Mouse (Mus musculus) G1E (cell line): ENCODE measurements around the gene 6820408C15Rik.

Source experiments
- CTCF ChIP-seq: IDR thresholded peaks from 2 replicates; pipeline ENCODE4 v1.5.1; 2012; ENCODE audit warnings: low read depth, low read length, inconsistent platforms, mixed read lengths
- GATA1 ChIP-seq: IDR thresholded peaks from 2 replicates; pipeline ENCODE4 v1.6.1; 2012; ENCODE audit warnings: borderline replicate concordance, low read length, inconsistent platforms, mixed read lengths
- GATA2 ChIP-seq: IDR thresholded peaks from 2 replicates; pipeline ENCODE4 v1.6.1; 2012; ENCODE audit warnings: low read depth, low read length, inconsistent platforms, borderline replicate concordance
- POLR2AphosphoS5 ChIP-seq: IDR thresholded peaks from 2 replicates; pipeline ENCODE4 v1.6.1; 2012; ENCODE audit warnings: low read depth, low read length, inconsistent platforms; ENCODE audit not compliant: insufficient replicate concordance
- TAL1 ChIP-seq: conservative IDR thresholded peaks from 2 replicates; pipeline ENCODE4 v1.6.1; 2012; ENCODE audit warnings: low read depth, low read length, inconsistent platforms, mixed read lengths

GRCm38 (mm10) chr2:152396110-152397003 is 19.0 kb upstream of the 6820408C15Rik start:
- TF ChIP-seq CTCF: no peak
- no peak for TF ChIP-seq TAL1
- TF ChIP-seq GATA1: no peak
- TF ChIP-seq GATA2: no peak
- no peak for TF ChIP-seq POLR2AphosphoS5
